Mouse (Mus musculus) heart, postnatal 4 days (tissue): ENCODE measurements around the gene Gm3029. TPM values are rescaled to one million over a fixed set of nuclear protein-coding genes. Genes with fewer than 3 reads are reported as not detected.
"Not testable (repeated sequence)": the region's sequence is repeated elsewhere in the genome, so short reads cannot be mapped to it uniquely, and the experiment has no call there.

Experiments used
- DNase-seq: peaks from one replicate; pipeline ENCODE4 v3.0.0; 2021
- total RNA-seq, 2 experiments: library from RNA; stranded (reverse); gene quantifications; 2 replicates each; pipeline ENCODE4 v1.2.3; 2021

Gm3029 gene
- total RNA-seq: not detected

GRCm38 (mm10) chr14:3931456-3931855, at the start of gene Gm3029:
Gm3029 (plus strand) TSS chr14:3931756.
- DNase-seq: not testable (repeated sequence)

- not testable (repeated sequence) for DNase-seq
Observed at GRCm38 (mm10) chr14:3883872-3884271, 47.7 kb upstream of the Gm3029 start, which contains the start of gene Gm2916. Gm2916 (plus strand) TSS chr14:3884172.

GRCm38 (mm10) chr14:3963247-3963646, 31.7 kb downstream of the Gm3029 start, which contains the start of gene Gm3095:
Gm3095 (plus strand) TSS chr14:3963547.
- not testable (repeated sequence) for DNase-seq

Other genes starting within 250 kb of the Gm3029 start
- not detected for gene Gm3043, start 243.0 kb upstream of the Gm3029 start, total RNA-seq
- under 1 TPM; 0.74 to 0.83 TPM for gene Gm3002, start 121.7 kb upstream of the Gm3029 start, total RNA-seq
- under 1 TPM in 1 of 2 experiments, not detected in 1; 0.55 TPM for gene Gm3033, start 85.5 kb upstream of the Gm3029 start, total RNA-seq
- not detected for gene Gm2916, start 47.6 kb upstream of the Gm3029 start, total RNA-seq
- gene Gm3095, start 31.8 kb downstream of the Gm3029 start, total RNA-seq: under 1 TPM in 1 of 2 experiments, not detected in 1; 0.24 TPM
- not detected for gene Gm3099, start 66.6 kb downstream of the Gm3029 start, total RNA-seq
- 1 to 10 TPM; 1.4 to 1.9 TPM for gene Gm5796, start 92.2 kb downstream of the Gm3029 start, total RNA-seq
- under 1 TPM; 0.24 to 0.47 TPM for gene Gm3115, start 152.4 kb downstream of the Gm3029 start, total RNA-seq
- gene Gm8108, start 178.8 kb downstream of the Gm3029 start, total RNA-seq: 1 to 10 TPM; 2.3 to 3.1 TPM
- gene Gm3127, start 233.3 kb downstream of the Gm3029 start, total RNA-seq: not detected